Mouse (Mus musculus) naive thymus-derived CD4-positive, alpha-beta T cell, adult 2 months (primary cell): ENCODE measurements around the gene Cers6.

Source experiments
- DNase-seq: peaks from one replicate; pipeline ENCODE4 v3.0.0-alpha.2; 2011; ENCODE audit warnings: low read depth

Gene Cers6

GRCm38 (mm10) chr2:69071440-69072235 is 210.4 kb downstream of the Cers6 start:
- DNase-seq = no peak

GRCm38 (mm10) chr2:69077189-69077588 is 215.9 kb downstream of the Cers6 start:
- no peak for DNase-seq

GRCm38 (mm10) chr2:69080760-69081159 is 219.5 kb downstream of the Cers6 start:
- DNase-seq = no peak

DNA sequence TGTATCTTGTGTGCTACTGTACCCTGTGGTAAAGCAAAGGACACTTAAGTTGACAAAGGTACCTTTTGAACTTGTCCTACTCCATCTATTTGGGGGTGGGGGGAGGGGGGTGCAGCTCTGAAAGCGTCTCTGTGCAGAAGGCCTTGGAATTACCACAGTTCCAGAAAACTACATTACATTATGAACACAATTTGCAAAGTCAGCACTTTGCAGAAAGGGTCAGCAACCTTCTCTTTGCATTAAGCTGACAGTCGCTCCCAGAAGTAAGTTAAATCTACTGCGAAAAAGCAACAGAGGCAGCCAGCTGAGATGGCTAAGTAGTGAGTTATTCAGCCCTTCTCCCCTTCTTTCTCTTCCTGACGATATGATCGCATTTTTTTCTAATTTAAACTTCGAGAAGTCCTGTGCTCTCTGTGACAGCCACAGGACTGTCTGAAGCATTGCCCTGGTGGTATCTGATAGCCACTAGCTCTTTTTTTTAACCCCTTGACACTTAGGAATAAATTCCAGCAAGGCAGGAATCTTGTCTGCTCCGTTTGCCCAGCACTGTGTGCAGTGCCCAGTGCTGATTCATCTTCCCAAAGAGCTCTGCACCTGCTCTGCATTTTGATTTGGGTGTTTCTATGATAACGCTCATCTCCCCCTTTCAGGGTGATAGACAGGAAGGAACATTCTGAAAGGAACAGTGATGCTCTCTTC is 221.4 kb downstream of the Cers6 start:
- DNase-seq = no peak

DNA sequence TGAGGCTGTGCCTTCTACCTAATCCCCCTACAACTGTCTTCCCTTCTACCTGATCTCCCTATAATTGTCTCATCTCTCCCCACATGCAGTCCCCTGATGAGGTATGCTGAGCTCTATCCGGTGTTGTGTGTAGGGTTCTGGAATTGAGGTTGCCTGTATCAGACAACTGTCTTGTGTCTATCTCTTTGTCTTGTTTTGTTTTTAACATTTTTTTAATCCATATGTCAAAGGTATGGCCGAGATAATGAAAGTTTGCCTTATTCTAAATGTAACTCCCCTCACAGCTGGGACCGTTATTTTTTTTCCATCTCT is 221.9 kb downstream of the Cers6 start:
- DNase-seq = no peak

DNA sequence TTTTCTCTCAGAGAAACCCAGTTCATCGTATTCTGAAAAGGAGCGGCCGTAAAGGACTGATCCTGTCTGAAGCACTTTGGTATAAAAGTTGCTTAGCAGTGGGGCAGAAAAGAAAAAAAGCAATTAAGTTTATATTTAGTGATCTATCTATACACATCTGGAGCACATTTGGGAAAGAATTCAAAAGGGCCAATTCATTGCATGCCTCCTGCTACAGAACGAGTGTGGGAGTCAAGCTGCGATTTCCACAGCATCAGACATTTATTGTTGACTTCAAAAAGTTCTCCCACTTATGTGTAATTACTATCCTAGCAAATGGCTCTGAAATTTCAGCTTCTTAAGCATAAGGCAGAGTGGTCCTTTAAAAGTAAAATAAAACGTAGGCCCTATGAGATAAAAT is 223.2 kb downstream of the Cers6 start:
- no peak for DNase-seq

- DNase-seq = no peak
Measured at GRCm38 (mm10) chr2:69086505-69087260, 225.4 kb downstream of the Cers6 start.

DNA sequence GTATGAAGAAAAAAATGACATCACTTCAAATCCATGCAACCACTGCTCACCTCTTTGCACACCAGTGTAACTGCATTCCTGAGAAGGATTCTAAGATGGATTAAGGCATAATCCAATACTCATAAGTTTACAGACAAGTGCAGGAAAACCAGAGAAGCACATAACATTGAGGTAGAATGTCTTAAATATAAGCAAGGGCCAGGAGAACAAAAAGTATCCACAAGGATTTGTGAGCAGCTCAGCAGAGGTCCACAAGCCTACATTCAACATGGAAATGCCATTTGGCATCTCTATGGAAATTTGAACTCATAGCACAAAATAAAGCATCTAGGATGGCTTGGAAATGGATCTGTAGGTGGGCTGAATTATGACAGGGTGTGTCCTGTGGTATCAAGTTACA is 234.6 kb downstream of the Cers6 start:
- no peak for DNase-seq

DNA sequence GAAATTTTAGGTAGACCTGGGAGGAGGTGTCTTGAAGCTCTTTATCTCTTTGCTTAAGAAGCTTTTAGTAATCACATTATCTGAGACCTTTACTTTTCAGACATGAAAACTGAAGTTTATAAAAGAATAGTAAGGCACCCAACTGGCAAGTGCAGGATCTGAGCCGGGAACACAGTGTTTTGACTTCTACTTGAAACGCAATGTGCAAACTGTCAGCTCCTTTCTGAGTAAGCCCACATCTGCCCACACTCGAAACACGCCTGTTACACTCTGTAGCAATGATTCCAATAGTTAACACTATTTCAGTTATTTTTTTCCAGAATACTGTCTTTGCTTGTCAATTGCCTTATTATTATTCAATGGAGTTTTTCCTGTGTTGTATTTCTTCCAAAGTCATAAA is 235.6 kb downstream of the Cers6 start:
- no peak for DNase-seq

DNA sequence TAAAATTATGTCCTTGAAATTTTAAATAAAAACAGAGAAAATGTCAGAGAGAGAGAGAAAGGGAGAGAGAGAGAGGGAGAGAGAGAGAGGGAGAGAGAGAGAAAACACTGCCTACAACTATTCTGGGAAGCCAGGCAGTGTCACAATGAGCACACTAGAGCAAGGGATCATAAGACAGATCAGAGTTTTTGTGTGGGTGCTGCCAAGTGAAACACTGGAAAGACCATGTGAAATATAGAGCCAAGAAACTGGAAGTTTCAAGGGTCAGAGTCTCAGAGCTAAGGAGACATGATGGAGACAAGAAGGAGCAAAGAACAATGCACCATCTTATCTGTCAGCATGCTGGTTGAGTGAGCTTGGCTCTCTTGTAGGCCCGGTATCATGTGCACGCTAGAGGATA is 236.3 kb downstream of the Cers6 start:
- no peak for DNase-seq

GRCm38 (mm10) chr2:69098701-69099100 is 237.5 kb downstream of the Cers6 start:
- DNase-seq = no peak

GRCm38 (mm10) chr2:69099147-69099546 is 237.9 kb downstream of the Cers6 start:
- DNase-seq = no peak

DNA sequence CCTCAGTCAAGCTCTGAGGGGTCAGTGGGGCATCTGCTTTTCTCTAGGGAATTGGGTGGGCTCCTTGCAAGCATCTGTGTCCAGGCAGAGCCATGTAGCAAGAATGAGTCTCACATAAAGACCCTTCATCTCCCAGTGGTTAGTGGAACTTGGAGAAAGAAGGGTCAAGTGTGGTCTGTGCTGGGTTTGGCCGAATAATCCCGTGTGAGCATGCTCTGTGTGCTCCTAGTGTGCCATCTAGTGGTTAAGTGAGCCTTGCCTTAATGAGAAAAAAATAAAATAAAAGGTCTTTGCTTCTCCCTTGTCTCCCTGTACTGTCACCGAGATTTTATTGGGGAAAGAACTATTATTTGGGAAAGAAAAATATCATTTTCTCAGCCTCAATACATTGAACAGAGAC is 239.5 kb downstream of the Cers6 start:
- peak; percentile 47 for DNase-seq

DNA sequence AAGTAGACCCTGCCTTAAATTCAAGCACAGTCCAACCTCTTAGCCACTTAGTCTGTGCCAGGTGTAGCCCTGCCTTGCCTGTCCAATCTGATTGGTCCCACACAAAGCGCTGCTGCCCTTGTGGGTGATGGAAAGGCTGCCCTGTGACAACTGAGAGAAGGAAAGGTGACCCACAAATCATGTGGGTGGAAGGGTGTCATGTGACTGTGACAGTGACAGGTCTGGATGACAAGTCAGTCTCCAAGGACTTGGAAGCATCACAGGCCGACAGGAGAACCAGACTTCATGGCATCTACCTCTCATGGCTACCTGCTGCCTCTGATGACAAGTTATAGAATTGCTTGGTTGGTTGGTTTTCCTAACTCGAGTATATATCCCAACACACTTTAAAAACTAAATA is 242.3 kb downstream of the Cers6 start:
- no peak for DNase-seq

DNA sequence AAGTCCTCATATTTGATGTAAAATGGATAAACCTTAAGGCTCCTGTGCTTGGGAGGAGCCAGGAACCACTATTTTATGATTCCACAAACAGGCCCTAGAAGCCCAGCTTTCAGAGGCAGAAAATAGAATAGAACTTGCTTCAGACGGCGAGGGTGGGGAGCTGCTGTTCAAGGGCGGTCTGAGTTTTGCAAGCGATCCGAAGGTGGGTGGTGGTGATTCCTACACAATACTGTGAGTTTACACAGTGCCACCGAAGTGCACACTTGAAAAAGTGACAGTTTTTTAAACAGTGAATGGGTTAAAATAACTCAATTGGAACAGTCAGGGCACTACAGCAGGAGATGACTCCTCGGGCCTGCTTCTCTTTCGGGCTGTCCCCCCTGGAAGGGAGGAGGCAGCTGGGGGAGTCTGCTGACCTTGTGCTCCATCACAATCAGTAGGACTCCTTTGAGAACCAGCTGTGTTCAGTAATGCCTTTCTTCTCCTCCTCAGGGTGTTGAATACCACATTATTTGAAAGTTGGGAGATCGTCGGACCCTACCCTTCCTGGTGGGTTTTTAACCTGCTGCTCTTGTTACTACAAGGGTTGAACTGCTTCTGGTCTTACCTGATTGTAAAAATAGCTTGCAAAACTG is 243.4 kb downstream of the Cers6 start:
- DNase-seq = no peak

DNA sequence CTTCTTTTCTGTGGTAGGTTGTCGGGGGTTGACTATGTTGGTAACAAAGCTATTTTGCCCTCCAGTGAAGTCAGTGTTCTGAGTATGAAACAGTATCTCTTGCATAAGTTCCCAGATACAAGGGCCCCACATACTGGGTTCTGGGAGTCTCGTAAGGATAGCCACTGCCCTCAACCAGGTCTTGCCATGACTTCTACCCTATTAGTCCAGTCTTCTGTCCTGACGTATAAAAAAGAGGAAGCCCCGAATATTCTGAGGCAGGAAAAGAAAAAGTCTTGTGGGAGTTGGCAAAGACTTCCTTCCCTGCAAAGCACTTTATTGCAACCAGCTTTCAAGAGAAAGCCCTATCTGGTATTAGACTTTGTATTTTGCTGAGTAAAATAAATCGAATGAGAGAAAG is 248.0 kb downstream of the Cers6 start:
- no peak for DNase-seq

- DNase-seq = no peak
Measured at GRCm38 (mm10) chr2:69109710-69110109, 248.5 kb downstream of the Cers6 start.

DNA sequence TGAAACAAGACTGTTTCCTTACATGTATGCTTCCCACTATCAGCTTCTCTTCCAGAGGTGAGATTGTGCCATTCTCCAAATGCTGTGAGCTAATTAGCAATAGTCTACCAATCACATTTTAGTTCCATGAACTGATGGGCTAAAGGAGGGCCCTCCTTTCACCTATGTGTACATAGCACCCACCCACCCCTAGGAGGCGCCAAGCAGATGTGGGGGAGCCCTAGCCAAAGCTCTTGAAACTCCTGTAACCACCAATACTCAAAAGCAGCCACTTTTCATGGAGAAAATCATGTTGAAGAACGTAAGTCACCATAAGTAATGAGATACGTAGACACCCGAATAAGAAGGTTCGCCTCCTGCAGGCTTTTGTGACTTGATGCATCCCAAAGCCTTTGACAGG is 251.4 kb downstream of the Cers6 start:
- no peak for DNase-seq

DNA sequence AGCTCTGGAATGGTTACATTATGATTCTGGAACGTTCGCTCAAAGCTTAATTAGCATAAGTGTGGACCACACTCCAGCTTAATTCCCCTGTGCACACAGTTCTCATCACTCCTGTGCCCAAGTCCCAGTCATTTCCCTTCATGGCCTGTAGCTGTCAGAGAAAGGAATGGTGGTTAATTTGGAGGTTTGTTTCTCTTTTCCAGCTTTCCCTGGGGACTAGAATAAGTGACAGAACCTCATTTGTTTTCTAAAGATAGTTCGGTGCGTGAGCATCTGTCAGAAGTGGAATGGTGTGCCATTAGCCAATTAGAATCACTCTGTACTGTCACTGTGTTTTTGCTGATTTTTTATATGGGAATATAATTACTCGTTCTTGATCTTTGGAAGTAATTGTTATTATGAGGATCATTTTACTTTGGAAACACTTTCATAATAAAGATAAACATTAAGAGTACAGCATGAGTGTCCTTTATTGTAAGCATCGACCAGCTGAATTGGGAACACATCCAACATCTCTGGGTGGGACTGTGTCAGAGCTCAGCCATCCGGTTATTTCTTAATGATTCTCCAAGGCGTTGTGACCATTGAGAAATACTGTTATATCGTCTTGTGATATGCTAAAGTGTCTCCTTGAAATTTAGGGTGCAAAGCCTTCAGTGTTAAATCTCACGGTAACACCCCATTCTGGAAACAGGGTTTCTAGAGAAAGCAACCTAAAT is 252.7 kb downstream of the Cers6 start:
- no peak for DNase-seq

DNA sequence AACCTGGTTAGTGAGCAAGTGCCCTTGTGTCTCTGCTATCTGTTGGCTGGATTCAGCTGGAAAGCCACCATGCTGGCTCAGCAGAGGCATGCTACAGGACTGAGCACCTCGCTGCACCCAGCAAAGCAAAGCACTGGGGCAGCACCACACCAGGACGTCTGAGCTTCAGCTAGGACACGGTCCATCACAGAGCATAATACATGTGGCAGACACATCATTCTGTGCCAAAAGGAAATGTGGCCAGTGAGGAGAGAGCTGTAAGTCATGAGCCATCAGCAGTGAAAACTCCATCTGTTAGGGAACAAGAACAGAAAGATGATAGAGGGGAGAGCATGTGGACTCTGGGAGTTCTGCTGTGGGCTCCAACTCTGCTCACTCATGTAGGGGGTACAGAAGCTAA is 254.7 kb downstream of the Cers6 start:
- DNase-seq = no peak

DNA sequence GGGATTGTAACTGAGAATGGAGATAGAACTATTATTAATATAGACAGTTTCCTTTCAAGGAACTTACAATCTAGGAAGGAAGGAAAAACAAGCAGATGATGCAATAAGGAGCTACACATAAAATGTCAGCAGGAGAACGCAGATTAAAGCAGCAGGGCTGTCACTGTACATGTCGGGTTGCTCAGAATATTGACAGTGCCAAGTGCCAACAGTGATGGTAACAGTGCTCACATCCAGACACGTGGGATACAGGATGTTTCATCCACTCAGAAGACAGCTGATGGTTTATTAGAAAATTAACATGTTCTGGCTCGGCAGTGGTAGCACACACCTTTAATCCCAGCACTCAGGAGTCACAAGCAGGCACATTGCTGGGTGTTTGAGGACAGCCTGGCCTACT is 255.5 kb downstream of the Cers6 start:
- no peak for DNase-seq

GRCm38 (mm10) chr2:69118994-69119393 is 257.8 kb downstream of the Cers6 start:
- DNase-seq = no peak
